Mouse (Mus musculus) intestine, embryonic 14.5 days (tissue): ENCODE data around the gene Ccpg1. TPM values are rescaled to one million over a fixed set of nuclear protein-coding genes. Genes with fewer than 3 reads are reported as not detected.

Source experiments
- microRNA-seq: library from miRNA; unstranded; fragments of <30 nt; microRNA quantifications from one replicate; pipeline ENCODE4, GENCODE M21; 2016
- polyA plus RNA-seq: library from polyadenylated mRNA; unstranded; fragments of >200 nt; fragmentation: Nextera tagmentation; extraction: Ambion mirVana; gene quantifications from 2 replicates; pipeline ENCODE4 v1.2.1, GENCODE M21; 2014

Ccpg1 gene
- polyA plus RNA-seq, 1 experiment from 2014 or later = 21.8 TPM

Small RNAs within 50 kb of the gene (microRNA-seq; reads per million reads assigned to microRNA genes)
- not detected for gene Gm27353

Other genes starting within 250 kb of the Ccpg1 start
- gene Prtg, start 178.6 kb upstream of the Ccpg1 start, polyA plus RNA-seq = 0.84 and 1.1 TPM in 2 replicates
- 4.6 and 5.1 TPM in 2 replicates for gene Pygo1, start 59.8 kb upstream of the Ccpg1 start, polyA plus RNA-seq
- gene Dyx1c1, start 26.6 kb upstream of the Ccpg1 start, polyA plus RNA-seq = 0.87 and 1.4 TPM in 2 replicates
- not detected in 2 replicates for gene Gm44503, start 26.6 kb upstream of the Ccpg1 start, polyA plus RNA-seq
- gene Ccpg1os, start within 50 bp of the Ccpg1 start, polyA plus RNA-seq = 11.1 and 12.2 TPM in 2 replicates
- gene Pigb, start 54.9 kb downstream of the Ccpg1 start, polyA plus RNA-seq = 18.5 and 19.6 TPM in 2 replicates
- 2.1 and 2.9 TPM in 2 replicates for gene Rab27a, start 59.4 kb downstream of the Ccpg1 start, polyA plus RNA-seq
- 0.26 TPM in 1 of 2 replicates, not detected in the other for gene Khdc3, start 116.4 kb downstream of the Ccpg1 start, polyA plus RNA-seq
- gene Gm20509, start 117.0 kb downstream of the Ccpg1 start, polyA plus RNA-seq = not detected in 2 replicates
- gene Rsl24d1, start 128.0 kb downstream of the Ccpg1 start, polyA plus RNA-seq = 121 and 126 TPM in 2 replicates